Mouse (Mus musculus) midbrain, postnatal 0 days (tissue): ENCODE data around the gene Celf2. TPM values are rescaled to one million over a fixed set of nuclear protein-coding genes. Genes with fewer than 3 reads are reported as not detected.

ENCODE experiments used
- ATAC-seq: fragments of 200-750 bp; cut with Nextera tagmentation; 2 replicates; pipeline ENCODE4 v1.8.0; 2017; ENCODE audit warnings: moderate number of reproducible peaks, mild to moderate bottlenecking, moderate TSS enrichment, moderate library complexity; ENCODE audit not compliant: low FRiP score
- DNase-seq: peaks from one replicate; pipeline ENCODE4 v3.0.0-alpha.2; 2015; ENCODE audit warnings: low spot score
- H3K27ac ChIP-seq: fragments of 300-500 bp; sonication (generic); 2 replicates; pipeline ENCODE4 v1.5.1; 2014; ENCODE audit warnings: low read depth, mild to moderate bottlenecking, low read length, mixed read lengths
- H3K27me3 ChIP-seq: fragments of 300-500 bp; sonication (generic); 2 replicates; pipeline ENCODE4 v1.6.1; 2014; ENCODE audit warnings: low read length, control low read depth, mixed read lengths; ENCODE audit not compliant: insufficient read depth
- H3K36me3 ChIP-seq: fragments of 300-500 bp; sonication (generic); 2 replicates; pipeline ENCODE4 v1.6.1; 2014; ENCODE audit warnings: low read length, control low read depth, mixed read lengths; ENCODE audit not compliant: insufficient read depth
- H3K4me1 ChIP-seq: fragments of 300-500 bp; sonication (generic); 2 replicates; pipeline ENCODE4 v1.6.1; 2014; ENCODE audit warnings: mild to moderate bottlenecking, control low read depth, antibody characterized with exemption, low read length, mixed read lengths; ENCODE audit not compliant: insufficient read depth
- H3K4me2 ChIP-seq: fragments of 300-500 bp; sonication (generic); 2 replicates; pipeline ENCODE4 v1.6.1; 2014; ENCODE audit warnings: low read depth, mild to moderate bottlenecking, low read length, mixed read lengths; ENCODE audit not compliant: poor library complexity, severe bottlenecking
- H3K4me3 ChIP-seq: fragments of 300-500 bp; sonication (generic); 2 replicates; pipeline ENCODE4 v1.5.1; 2014; ENCODE audit warnings: low read depth, mild to moderate bottlenecking, low read length, moderate library complexity
- H3K9ac ChIP-seq: fragments of 300-500 bp; sonication (generic); replicated peaks from 2 replicates; pipeline ENCODE4 v1.6.1; 2014; ENCODE audit warnings: mild to moderate bottlenecking, low read length, moderate library complexity, mixed read lengths; ENCODE audit not compliant: poor library complexity, severe bottlenecking
- H3K9me3 ChIP-seq: fragments of 300-500 bp; sonication (generic); 2 replicates; pipeline ENCODE4 v1.6.1; 2016; ENCODE audit warnings: low read length, control low read depth
- CTCF ChIP-seq: IDR thresholded peaks from 2 replicates; pipeline ENCODE4 v1.5.1; 2016; ENCODE audit warnings: antibody characterized with exemption, mild to moderate bottlenecking
- WGBS: fragments of 180-500 bp; shearing (Covaris S2); extraction: QIAGEN DNeasy Blood & Tissue Kit; methylation state at CpG from one replicate; pipeline ENCODE4 v1.1.7; 2014; 5-methylcytosine and 5-hydroxymethylcytosine counted together
- polyA plus RNA-seq: library from polyadenylated mRNA; unstranded; fragments of >200 nt; fragmentation: Nextera tagmentation; extraction: Ambion mirVana; gene quantifications from 2 replicates; pipeline ENCODE4 v1.2.1, GENCODE M21; 2015
- total RNA-seq: library from RNA; depleted of rRNA; stranded (reverse); fragments of >200 nt; gene quantifications from 2 replicates; pipeline ENCODE4 v1.2.3, GENCODE M21; 2014

Gene Celf2
- total and polyA plus RNA-seq, 2 experiments from 2014 or later: 112 to 135 TPM

- TF ChIP-seq CTCF: no peak
- H3K4me2 ChIP-seq: no peak overlapping the region
- no peaks in the 10 kb centered on the region for H3K9me3 ChIP-seq
- H3K4me1 ChIP-seq: no peaks in the 10 kb centered on the region
- no peak overlapping the region; the same call in 1 of the 2 replicates for H3K27ac ChIP-seq
- DNase-seq (peak; percentile 62), ATAC-seq (no peak)
- 62% methylated on average over 11 of the region's 11 CpGs for WGBS
- no peak overlapping the region for H3K9ac ChIP-seq
- no peaks in the 10 kb centered on the region for H3K27me3 ChIP-seq
- H3K36me3 ChIP-seq: no peaks in the 10 kb centered on the region
- no peak overlapping the region for H3K4me3 ChIP-seq
Measured at GRCm38 (mm10) chr2:7173271-7174064, 335.9 kb downstream of the Celf2 start.

- no peak for TF ChIP-seq CTCF
Measured at GRCm38 (mm10) chr2:7171087-7171696, 338.2 kb downstream of the Celf2 start.

GRCm38 (mm10) chr2:7165786-7166185 is 343.6 kb downstream of the Celf2 start:
- no peak for TF ChIP-seq CTCF
- Histone ChIP-seq H3K9me3 (no peaks in the 10 kb centered on the region), H3K27me3 (no peaks in the 10 kb centered on the region), H3K36me3 (no peaks in the 10 kb centered on the region), H3K4me1 (no peaks in the 10 kb centered on the region), H3K27ac (no peak overlapping the region), H3K9ac (no peak overlapping the region), H3K4me3 (no peak overlapping the region), H3K4me2 (no peak overlapping the region)
- 82% methylated on average over 3 of the region's 3 CpGs for WGBS
- ATAC-seq: no peak
- no peak for DNase-seq

More at GRCm38 (mm10) chr2:7171087-7171696, 338.2 kb downstream of the Celf2 start:
- Histone ChIP-seq H3K9me3 (no peaks in the 10 kb centered on the region), H3K9ac (no peak overlapping the region), H3K36me3 (no peaks in the 10 kb centered on the region), H3K4me2 (no peak overlapping the region), H3K4me1 (no peaks in the 10 kb centered on the region), H3K27ac (no peak overlapping the region), H3K27me3 (no peaks in the 10 kb centered on the region), H3K4me3 (no peak overlapping the region)
- WGBS: 72% methylated on average over 8 of the region's 8 CpGs
- ATAC-seq (no peak), DNase-seq (no peak)

GRCm38 (mm10) chr2:7160108-7160507 is 349.3 kb downstream of the Celf2 start:
- H3K9me3 ChIP-seq: no peaks in the 10 kb centered on the region
- H3K27ac ChIP-seq: no peak overlapping the region
- no peaks in the 10 kb centered on the region for H3K36me3 ChIP-seq
- ATAC-seq (no peak), DNase-seq (no peak)
- H3K4me3 ChIP-seq: no peak overlapping the region
- TF ChIP-seq CTCF: no peak
- no peak overlapping the region for H3K9ac ChIP-seq
- no peak overlapping the region for H3K4me2 ChIP-seq
- H3K27me3 ChIP-seq: no peaks in the 10 kb centered on the region
- H3K4me1 ChIP-seq: no peaks in the 10 kb centered on the region
- 71% methylated on average over 6 of the region's 6 CpGs for WGBS

- ATAC-seq: no peak
- no peak overlapping the region for H3K4me3 ChIP-seq
- no peaks in the 10 kb centered on the region for H3K4me1 ChIP-seq
- H3K9me3 ChIP-seq: no peaks in the 10 kb centered on the region
- no peak overlapping the region for H3K27ac ChIP-seq
- TF ChIP-seq CTCF: no peak
- H3K27me3 ChIP-seq: no peaks in the 10 kb centered on the region
- 69% methylated on average over 3 of the region's 3 CpGs for WGBS
- H3K4me2 ChIP-seq: no peak overlapping the region
- H3K9ac ChIP-seq: no peak overlapping the region
- no peak for DNase-seq
- H3K36me3 ChIP-seq: no peaks in the 10 kb centered on the region
Measured at GRCm38 (mm10) chr2:7147303-7147702, 362.1 kb downstream of the Celf2 start.

GRCm38 (mm10) chr2:7145541-7146043 is 363.8 kb downstream of the Celf2 start:
- ATAC-seq (no peak), DNase-seq (no peak)
- no peak overlapping the region for H3K9ac ChIP-seq
- H3K27me3 ChIP-seq: no peaks in the 10 kb centered on the region
- H3K36me3 ChIP-seq: no peaks in the 10 kb centered on the region
- no peaks in the 10 kb centered on the region for H3K4me1 ChIP-seq
- H3K4me3 ChIP-seq: no peak overlapping the region
- no peaks in the 10 kb centered on the region for H3K9me3 ChIP-seq
- no peak for TF ChIP-seq CTCF
- no peak overlapping the region for H3K27ac ChIP-seq
- H3K4me2 ChIP-seq: no peak overlapping the region
- WGBS: 90% methylated on average over 4 of the region's 4 CpGs
